Mouse (Mus musculus): ENCODE data around the gene Slc22a23. TPM values are rescaled to one million over a fixed set of nuclear protein-coding genes. Genes with fewer than 3 reads are reported as not detected.

The Slc22a23 gene
- polyA plus RNA-seq, 1 experiment from 2014 or later, result 3.8 TPM

DNA sequence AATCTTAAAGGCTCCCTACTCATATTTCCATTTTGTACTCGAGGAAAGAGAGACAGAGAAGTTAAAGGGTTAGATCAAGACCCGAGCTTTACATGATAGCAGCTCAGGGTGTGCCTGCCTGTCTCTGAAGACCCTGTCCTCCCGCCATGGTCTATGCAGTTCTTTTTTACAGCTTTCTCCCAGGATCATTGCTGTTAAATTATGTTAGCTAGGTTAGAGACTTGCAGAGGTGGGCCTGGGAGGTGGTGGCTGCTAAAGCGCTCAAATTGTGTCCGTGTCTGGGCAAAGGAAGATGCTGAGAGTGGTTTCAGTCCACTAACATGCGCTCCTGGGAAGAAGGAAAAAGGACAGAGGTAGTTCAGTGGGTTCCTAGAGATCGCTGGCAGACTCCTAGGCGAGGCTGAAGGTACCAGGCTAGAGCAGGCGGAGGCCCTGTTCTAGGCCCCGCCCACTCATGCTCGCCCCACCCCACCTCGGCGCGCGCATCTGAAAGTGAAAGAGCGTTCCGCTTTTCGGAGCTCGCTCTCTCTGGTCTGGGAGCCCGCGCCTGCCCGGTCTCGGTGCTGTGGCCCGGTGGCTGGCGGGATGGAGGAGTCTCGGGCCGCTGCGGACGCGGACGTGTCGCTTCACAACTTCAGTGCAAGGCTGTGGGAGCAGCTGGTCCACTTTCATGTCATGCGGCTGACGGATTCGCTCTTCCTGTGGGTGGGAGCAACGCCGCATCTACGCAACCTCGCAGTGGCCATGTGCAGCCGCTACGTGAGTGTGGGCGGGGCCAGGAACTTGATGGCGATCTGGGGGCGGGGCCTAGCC is 182.3 kb downstream of the Slc22a23 start, which contains the start of gene Psmg4:
Psmg4 (plus strand) TSS at position 474 of the 813 bp plus-strand sequence.
- peak within 1 kb of the TSS; percentile 95 for H3K27ac ChIP-seq (ENCODE audit: low read length)
- H3K9ac ChIP-seq (ENCODE audit: low read length), result peak within 1 kb of the TSS; percentile 78
- no peaks in the 10 kb centered on the region for H3K9me3 ChIP-seq (ENCODE audit: control insufficient read depth, low read length)
- H3K4me2 ChIP-seq (ENCODE audit: low read depth, low read length), result peak within 1 kb of the TSS; percentile 65
- no peaks in the 10 kb centered on the region for H3K27me3 ChIP-seq (ENCODE audit: control insufficient read depth, insufficient read depth, low read depth, low read length)
- ATAC-seq (ENCODE audit: low read depth), result peak; percentile 97
- peaks cover 8% of the 10 kb centered on the region for H3K36me3 ChIP-seq (ENCODE audit: control insufficient read depth, insufficient read depth, low read length)
- peaks cover 9% of the 10 kb centered on the region for H3K4me1 ChIP-seq (replicated peaks; ENCODE audit: control insufficient read depth, insufficient read depth, low read length)
- peak within 1 kb of the TSS; percentile 74 for H3K4me3 ChIP-seq (ENCODE audit: low read length)
- 1% methylated on average over 43 of the region's 44 CpGs for WGBS

DNA sequence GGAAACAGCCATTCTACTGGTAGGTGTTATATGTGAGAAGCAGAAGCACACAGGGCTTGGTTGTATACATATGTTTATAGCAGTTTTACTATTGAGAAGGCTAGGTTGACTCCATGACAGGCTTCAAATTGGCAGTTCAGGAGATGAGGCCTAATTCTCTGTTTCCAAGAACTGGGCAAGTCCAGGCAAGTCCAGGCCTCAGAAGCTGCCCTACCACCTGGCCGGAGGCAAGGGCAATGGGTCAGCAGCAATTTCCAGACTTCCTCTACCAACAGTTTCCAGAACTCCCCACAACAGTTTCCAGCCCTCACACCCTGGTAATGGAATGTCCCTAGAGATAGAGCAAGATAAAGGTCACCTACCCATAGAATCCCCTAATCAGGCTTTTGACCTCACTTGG is 185.1 kb downstream of the Slc22a23 start:
- Histone ChIP-seq H3K4me2 (ENCODE audit: low read depth, low read length) (no peak overlapping the region), H3K4me1 (replicated peaks; ENCODE audit: control insufficient read depth, insufficient read depth, low read length) (peaks cover 9% of the 10 kb centered on the region), H3K4me3 (ENCODE audit: low read length) (no peak overlapping the region), H3K27me3 (ENCODE audit: control insufficient read depth, insufficient read depth, low read depth, low read length) (no peaks in the 10 kb centered on the region), H3K36me3 (ENCODE audit: control insufficient read depth, insufficient read depth, low read length) (no peaks in the 10 kb centered on the region), H3K9me3 (ENCODE audit: control insufficient read depth, low read length) (no peaks in the 10 kb centered on the region), H3K27ac (ENCODE audit: low read length) (no peak overlapping the region), H3K9ac (ENCODE audit: low read length) (no peak overlapping the region)
- ATAC-seq (ENCODE audit: low read depth), result no peak
- 82% methylated on average over 1 of the region's 1 CpGs for whole genome bisulfite sequencing

DNA sequence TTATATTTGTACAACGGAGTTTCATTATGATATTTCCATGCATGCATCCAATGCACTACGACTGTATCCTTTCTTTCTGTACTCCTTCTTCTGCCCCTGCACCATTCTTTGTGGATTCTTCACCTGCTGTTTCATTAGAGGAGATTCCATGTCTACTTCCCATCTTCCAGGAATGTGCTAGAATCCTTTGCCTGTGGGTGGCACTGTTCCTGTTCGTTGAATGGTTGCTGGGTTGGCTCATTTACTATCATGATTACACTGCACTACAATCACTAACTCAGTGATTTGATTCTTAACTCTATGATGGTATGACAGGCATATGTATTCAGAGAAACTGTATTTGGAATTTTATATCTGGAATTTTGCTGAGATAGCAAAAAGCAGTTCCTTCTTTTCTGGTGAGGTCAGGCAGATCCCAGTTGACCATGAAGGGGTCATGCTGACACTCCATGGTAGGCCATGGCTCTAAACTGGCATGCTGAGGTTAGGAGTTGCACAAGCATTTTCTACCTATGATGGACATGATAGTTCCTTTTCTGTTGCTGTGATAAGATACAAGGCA is 187.3 kb downstream of the Slc22a23 start:
- H3K9ac ChIP-seq (ENCODE audit: low read length), result no peak overlapping the region
- H3K27ac ChIP-seq (ENCODE audit: low read length), result no peak overlapping the region
- no peaks in the 10 kb centered on the region for H3K9me3 ChIP-seq (ENCODE audit: control insufficient read depth, low read length)
- WGBS, result 89% methylated on average over 3 of the region's 3 CpGs
- no peaks in the 10 kb centered on the region for H3K27me3 ChIP-seq (ENCODE audit: control insufficient read depth, insufficient read depth, low read depth, low read length)
- H3K4me2 ChIP-seq (ENCODE audit: low read depth, low read length), result no peak overlapping the region
- peaks cover 12% of the 10 kb centered on the region for H3K4me1 ChIP-seq (replicated peaks; ENCODE audit: control insufficient read depth, insufficient read depth, low read length)
- H3K36me3 ChIP-seq (ENCODE audit: control insufficient read depth, insufficient read depth, low read length), result no peaks in the 10 kb centered on the region
- no peak for ATAC-seq (ENCODE audit: low read depth)
- H3K4me3 ChIP-seq (ENCODE audit: low read length), result no peak overlapping the region

DNA sequence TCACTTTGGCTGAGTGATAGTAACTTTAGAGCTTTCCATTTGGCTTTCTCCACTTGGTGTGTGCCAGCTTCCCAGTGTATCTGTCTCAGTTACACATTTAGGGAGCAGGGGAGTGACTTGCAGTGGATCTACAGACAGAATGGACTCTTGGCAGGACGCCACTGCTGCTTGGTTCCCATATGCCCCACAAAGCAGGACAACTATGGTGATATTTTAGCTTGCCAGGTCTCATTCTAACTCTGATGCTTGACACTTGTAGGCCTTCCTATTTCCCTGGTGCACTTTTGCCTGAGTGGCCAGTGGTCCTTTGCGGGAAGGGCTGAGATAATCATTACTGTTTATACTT is 188.2 kb downstream of the Slc22a23 start:
- no peaks in the 10 kb centered on the region for H3K36me3 ChIP-seq (ENCODE audit: control insufficient read depth, insufficient read depth, low read length)

DNA sequence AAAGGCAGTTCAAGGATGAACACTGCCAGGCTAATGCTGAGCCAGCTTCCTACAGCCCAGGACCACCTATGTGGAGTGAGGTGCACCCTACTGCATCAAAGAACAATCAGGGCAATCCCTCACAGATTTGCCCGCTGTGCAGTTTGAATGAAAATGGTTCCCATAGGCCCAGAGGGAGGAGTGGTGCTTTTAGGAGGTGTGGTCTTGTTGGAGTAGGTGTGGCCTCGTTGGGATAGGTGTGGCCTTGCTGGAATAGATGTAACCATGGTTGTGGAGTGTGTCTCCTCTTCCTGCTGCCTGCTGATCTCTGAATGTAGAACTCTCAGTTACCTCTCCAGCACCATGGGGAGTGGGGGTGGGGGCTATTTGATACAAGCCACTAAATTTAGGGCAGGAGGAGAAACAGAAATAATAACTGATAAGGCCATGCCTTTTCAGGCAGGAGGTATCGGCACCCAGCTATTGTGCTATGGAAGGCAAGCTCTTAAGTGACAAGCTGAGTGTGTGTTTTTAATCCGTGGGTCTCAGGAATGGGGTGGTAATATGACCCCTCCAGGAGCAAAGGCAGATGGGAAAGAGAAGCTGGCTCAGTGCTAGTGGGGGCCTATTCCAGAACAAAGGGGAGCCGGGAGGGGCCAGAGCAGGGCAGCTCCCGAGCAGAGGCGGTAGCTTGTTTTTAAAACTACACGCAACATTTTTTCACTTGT is 188.7 kb downstream of the Slc22a23 start:
- Histone ChIP-seq H3K27me3 (ENCODE audit: control insufficient read depth, insufficient read depth, low read depth, low read length) (no peaks in the 10 kb centered on the region), H3K9me3 (ENCODE audit: control insufficient read depth, low read length) (no peaks in the 10 kb centered on the region), H3K4me1 (replicated peaks; ENCODE audit: control insufficient read depth, insufficient read depth, low read length) (peaks cover 7% of the 10 kb centered on the region), H3K27ac (ENCODE audit: low read length) (no peak overlapping the region), H3K36me3 (ENCODE audit: control insufficient read depth, insufficient read depth, low read length) (no peaks in the 10 kb centered on the region), H3K9ac (ENCODE audit: low read length) (no peak overlapping the region), H3K4me3 (ENCODE audit: low read length) (no peak overlapping the region), H3K4me2 (ENCODE audit: low read depth, low read length) (no peak overlapping the region)
- WGBS, result 45% methylated on average over 8 of the region's 8 CpGs
- 0 out of 2 replicates have a peak, but pooled peaks have one; percentile 34 for ATAC-seq (ENCODE audit: low read depth)

More for the DNA sequence above, 188.2 kb downstream of the Slc22a23 start:
- Histone ChIP-seq H3K4me1 (replicated peaks; ENCODE audit: control insufficient read depth, insufficient read depth, low read length) (peaks cover 7% of the 10 kb centered on the region), H3K9me3 (ENCODE audit: control insufficient read depth, low read length) (no peaks in the 10 kb centered on the region), H3K4me3 (ENCODE audit: low read length) (no peak overlapping the region), H3K4me2 (ENCODE audit: low read depth, low read length) (no peak overlapping the region), H3K27ac (ENCODE audit: low read length) (no peak overlapping the region), H3K9ac (ENCODE audit: low read length) (no peak overlapping the region), H3K27me3 (ENCODE audit: control insufficient read depth, insufficient read depth, low read depth, low read length) (no peaks in the 10 kb centered on the region)
- no peak for ATAC-seq (ENCODE audit: low read depth)
- 68% methylated on average over 2 of the region's 2 CpGs for WGBS

DNA sequence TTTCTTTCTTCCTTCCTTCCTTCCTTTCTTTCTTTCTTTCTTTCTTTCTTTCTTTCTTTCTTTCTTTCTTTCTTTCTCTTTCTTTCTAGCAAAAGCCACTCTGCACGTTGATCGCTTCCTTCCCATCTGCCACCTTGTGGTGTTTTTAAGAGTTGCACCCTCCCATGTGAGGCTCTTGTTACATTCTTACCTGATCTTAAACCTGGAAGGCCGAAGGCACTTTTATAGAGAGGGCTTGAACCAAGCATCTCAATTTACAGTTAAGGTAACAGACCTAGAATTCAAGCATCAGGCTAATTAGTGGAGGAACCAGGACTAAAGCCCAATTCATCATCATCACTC is 190.1 kb downstream of the Slc22a23 start:
- peak; percentile 39; the same call in 1 of the 2 replicates for ATAC-seq (ENCODE audit: low read depth)
- Histone ChIP-seq H3K27ac (ENCODE audit: low read length) (no peak overlapping the region), H3K9me3 (ENCODE audit: control insufficient read depth, low read length) (no peaks in the 10 kb centered on the region), H3K9ac (ENCODE audit: low read length) (peak overlapping the region; percentile 35), H3K4me2 (ENCODE audit: low read depth, low read length) (peak overlapping the region; percentile 39), H3K4me1 (replicated peaks; ENCODE audit: control insufficient read depth, insufficient read depth, low read length) (peaks cover 12% of the 10 kb centered on the region), H3K4me3 (ENCODE audit: low read length) (peak overlapping the region; percentile 35), H3K27me3 (ENCODE audit: control insufficient read depth, insufficient read depth, low read depth, low read length) (no peaks in the 10 kb centered on the region), H3K36me3 (ENCODE audit: control insufficient read depth, insufficient read depth, low read length) (no peaks in the 10 kb centered on the region)
- WGBS, result 19% methylated on average over 3 of the region's 3 CpGs

DNA sequence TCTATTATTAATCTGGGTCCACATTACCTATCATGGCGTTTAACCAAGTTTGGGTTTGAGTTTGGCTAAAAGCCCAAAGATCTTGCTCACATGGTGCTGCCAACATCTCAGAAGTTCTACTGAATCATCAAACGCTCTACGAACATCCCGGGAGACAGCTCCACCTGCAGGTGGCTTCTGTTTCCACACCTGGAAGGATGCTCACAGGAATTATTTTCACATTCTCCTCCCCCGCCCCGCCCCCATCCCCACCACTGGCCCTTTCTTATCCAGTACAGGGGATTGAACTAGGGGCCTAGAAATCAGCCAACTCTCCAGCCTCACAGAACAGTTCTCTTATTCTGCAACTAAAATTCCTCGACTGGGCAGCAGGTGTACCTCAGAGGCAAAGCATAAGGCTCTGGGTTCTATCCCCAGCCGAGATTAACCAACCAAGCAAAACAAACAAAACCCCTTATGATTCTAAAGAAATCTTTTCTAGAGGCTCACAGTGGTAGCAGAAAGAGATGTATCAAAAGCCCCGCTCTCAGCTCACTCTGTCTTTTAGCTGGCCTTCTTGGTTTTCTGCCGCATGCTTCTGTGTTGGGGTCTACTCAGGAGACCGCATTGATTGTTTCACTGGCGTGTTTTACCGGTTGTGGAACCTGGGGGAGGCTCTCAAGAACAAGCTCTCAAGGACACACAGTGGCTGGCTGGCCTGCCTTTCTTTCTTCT is 190.6 kb downstream of the Slc22a23 start:
- H3K27ac ChIP-seq (ENCODE audit: low read length), result 0 out of 2 replicates have a peak overlapping the region, but pooled peaks have one; percentile 1
- peak; percentile 56; the same call in 1 of the 2 replicates for ATAC-seq (ENCODE audit: low read depth)
- peak overlapping the region; percentile 35 for H3K9ac ChIP-seq (ENCODE audit: low read length)
- WGBS, result 41% methylated on average over 13 of the region's 13 CpGs
- peak overlapping the region; percentile 35 for H3K4me3 ChIP-seq (ENCODE audit: low read length)
- H3K4me1 ChIP-seq (replicated peaks; ENCODE audit: control insufficient read depth, insufficient read depth, low read length), result peaks cover 13% of the 10 kb centered on the region
- H3K4me2 ChIP-seq (ENCODE audit: low read depth, low read length), result peak overlapping the region; percentile 39
- H3K36me3 ChIP-seq (ENCODE audit: control insufficient read depth, insufficient read depth, low read length), result no peaks in the 10 kb centered on the region
- no peaks in the 10 kb centered on the region for H3K27me3 ChIP-seq (ENCODE audit: control insufficient read depth, insufficient read depth, low read depth, low read length)
- H3K9me3 ChIP-seq (ENCODE audit: control insufficient read depth, low read length), result no peaks in the 10 kb centered on the region

DNA sequence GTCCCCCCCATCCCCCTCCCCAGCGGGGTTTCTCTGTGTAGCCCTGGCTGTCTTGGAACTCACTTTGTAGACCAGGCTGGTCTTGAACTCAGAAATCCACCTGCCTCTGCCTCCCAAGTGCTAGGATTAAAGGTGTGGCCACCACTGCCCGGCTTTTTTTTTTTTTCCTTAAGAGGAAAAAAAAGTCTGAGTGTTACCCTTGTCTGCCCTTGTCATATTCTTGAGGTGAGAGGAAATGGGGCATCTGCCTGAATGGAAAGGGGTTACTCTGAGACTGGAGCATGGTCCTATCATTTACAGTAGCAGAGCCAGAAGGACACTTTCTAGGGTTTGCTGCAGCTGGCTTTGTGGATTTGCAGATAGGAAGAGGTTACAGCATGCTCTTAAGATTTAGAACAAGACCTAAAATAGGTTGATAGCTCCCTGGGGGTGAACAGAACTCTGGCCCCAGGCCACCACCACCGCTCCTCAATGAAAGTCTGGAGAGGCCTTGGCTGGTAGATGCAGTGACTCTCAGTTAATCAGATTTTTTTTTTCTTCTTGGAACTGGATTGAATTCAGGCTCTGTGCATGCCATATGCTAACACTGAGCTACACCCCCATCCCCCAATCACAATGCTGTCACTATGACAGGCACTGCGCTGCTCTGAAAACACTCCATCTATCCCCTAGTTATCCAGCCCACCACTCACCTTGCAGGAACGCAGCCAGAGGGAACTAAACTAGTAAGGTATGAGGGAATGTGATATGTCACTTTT is 191.5 kb downstream of the Slc22a23 start:
- H3K36me3 ChIP-seq (ENCODE audit: control insufficient read depth, insufficient read depth, low read length), result no peaks in the 10 kb centered on the region
- no peak overlapping the region for H3K4me3 ChIP-seq (ENCODE audit: low read length)
- no peak overlapping the region for H3K4me2 ChIP-seq (ENCODE audit: low read depth, low read length)
- no peaks in the 10 kb centered on the region for H3K27me3 ChIP-seq (ENCODE audit: control insufficient read depth, insufficient read depth, low read depth, low read length)
- ATAC-seq (ENCODE audit: low read depth), result no peak
- H3K4me1 ChIP-seq (replicated peaks; ENCODE audit: control insufficient read depth, insufficient read depth, low read length), result peaks cover 18% of the 10 kb centered on the region
- 62% methylated on average over 4 of the region's 5 CpGs for WGBS
- H3K9me3 ChIP-seq (ENCODE audit: control insufficient read depth, low read length), result no peaks in the 10 kb centered on the region
- no peak overlapping the region for H3K27ac ChIP-seq (ENCODE audit: low read length)
- no peak overlapping the region for H3K9ac ChIP-seq (ENCODE audit: low read length)

All from lung, embryonic 16.5 days (tissue).